Mouse (Mus musculus): ENCODE measurements around the gene Focad. TPM values are rescaled to one million over a fixed set of nuclear protein-coding genes. Genes with fewer than 3 reads are reported as not detected.
A peak's percentile ranks its signal among the peaks of the same experiment; 100 is the strongest.

The Focad gene
- polyA plus RNA-seq, 1 experiment from 2014 or later: 3.4 TPM

DNA sequence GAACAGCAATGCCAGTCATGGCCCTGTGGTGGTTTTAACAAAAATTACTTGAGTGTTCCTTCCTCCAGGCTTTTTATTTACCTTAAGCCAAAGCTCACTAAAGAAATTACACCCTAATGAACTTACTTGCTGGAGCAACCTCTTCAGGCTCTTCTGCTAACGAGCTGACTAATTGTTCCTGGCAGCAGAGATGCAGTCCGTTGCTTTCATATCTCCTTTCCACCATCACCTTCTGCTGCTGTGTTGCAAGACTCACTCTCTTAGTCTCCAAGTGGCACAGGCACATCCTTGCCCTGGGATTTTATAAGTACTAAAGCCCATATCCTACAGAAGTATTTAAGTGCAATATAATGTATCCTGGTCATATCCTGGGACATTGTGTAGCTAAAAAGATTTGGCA lies 242.3 kb downstream of the Focad start:
- Histone ChIP-seq H3K4me1 (ENCODE audit: insufficient read depth) (no peaks in the 10 kb centered on the region), H3K36me3 (replicated peaks; ENCODE audit: insufficient read depth, low read length) (no peaks in the 10 kb centered on the region), H3K27ac (ENCODE audit: low read depth) (no peak overlapping the region), H3K9ac (replicated peaks) (no peak overlapping the region), H3K9me3 (ENCODE audit: low read length) (no peaks in the 10 kb centered on the region), H3K4me2 (ENCODE audit: low read depth, low read length) (no peak overlapping the region), H3K4me3 (ENCODE audit: low read depth, low read length) (no peak overlapping the region), H3K27me3 (ENCODE audit: insufficient read depth, low read length) (no peaks in the 10 kb centered on the region)
- ATAC-seq (no peak), DNase-seq (no peak)
- WGBS (ENCODE audit: insufficient replicate concordance): 49% methylated on average over 2 of the region's 2 CpGs
- no peak for TF ChIP-seq CTCF (IDR thresholded peaks at IDR 0.05; ENCODE audit: low read depth)
- no peak for TF ChIP-seq EP300 (IDR thresholded peaks at IDR 0.05; ENCODE audit: low read depth)

DNA sequence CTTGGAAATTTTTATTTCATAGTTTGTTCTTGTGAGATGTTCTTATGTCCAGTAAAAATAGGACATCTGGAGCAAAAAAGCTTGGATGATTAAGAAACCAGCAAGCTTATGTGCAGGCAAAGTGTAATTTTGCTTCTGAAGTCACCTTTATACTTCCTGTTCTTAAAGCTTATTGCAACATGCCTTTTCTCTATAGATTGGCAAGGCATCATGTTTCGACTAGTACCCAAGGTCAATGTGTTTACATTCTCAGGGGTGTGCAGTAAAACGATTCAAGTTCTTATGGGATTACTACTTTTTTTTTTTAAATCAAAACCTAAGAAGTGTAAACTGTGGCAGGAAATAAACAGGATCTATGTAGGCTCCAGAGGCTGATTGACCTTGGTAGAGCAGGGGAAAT lies 242.9 kb downstream of the Focad start:
- DNase-seq (no peak), ATAC-seq (no peak)
- Histone ChIP-seq H3K27ac (ENCODE audit: low read depth) (no peak overlapping the region), H3K4me3 (ENCODE audit: low read depth, low read length) (no peak overlapping the region), H3K4me2 (ENCODE audit: low read depth, low read length) (no peak overlapping the region), H3K36me3 (replicated peaks; ENCODE audit: insufficient read depth, low read length) (no peaks in the 10 kb centered on the region), H3K27me3 (ENCODE audit: insufficient read depth, low read length) (no peaks in the 10 kb centered on the region), H3K9me3 (ENCODE audit: low read length) (no peaks in the 10 kb centered on the region), H3K9ac (replicated peaks) (no peak overlapping the region), H3K4me1 (ENCODE audit: insufficient read depth) (no peaks in the 10 kb centered on the region)
- TF ChIP-seq CTCF (IDR thresholded peaks at IDR 0.05; ENCODE audit: low read depth): no peak
- no peak for TF ChIP-seq EP300 (IDR thresholded peaks at IDR 0.05; ENCODE audit: low read depth)
- 31% methylated on average over 2 of the region's 2 CpGs for WGBS (ENCODE audit: insufficient replicate concordance)

DNA sequence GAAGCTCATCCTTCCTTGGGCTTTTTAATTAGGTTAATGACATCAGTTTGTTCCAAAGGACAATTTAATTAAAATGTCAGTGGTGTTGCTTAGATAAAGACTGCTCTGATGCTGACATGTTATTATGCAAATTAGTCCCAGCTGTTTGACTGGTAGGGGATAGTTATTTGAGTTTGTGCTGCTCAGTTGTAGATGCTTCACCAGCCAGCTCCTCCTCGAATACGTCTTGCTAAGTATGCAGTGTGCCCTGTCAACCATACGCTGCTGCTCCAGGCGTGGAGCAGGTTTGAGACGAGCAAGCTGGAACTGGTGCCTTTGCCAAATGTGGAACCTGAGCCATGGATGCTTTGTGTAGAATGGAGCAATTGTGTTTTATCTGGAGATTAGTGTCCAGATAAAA lies 243.7 kb downstream of the Focad start:
- Histone ChIP-seq H3K4me2 (ENCODE audit: low read depth, low read length) (no peak overlapping the region), H3K4me3 (ENCODE audit: low read depth, low read length) (no peak overlapping the region), H3K27ac (ENCODE audit: low read depth) (no peak overlapping the region), H3K9ac (replicated peaks) (no peak overlapping the region), H3K9me3 (ENCODE audit: low read length) (no peaks in the 10 kb centered on the region), H3K4me1 (ENCODE audit: insufficient read depth) (no peaks in the 10 kb centered on the region), H3K27me3 (ENCODE audit: insufficient read depth, low read length) (no peaks in the 10 kb centered on the region), H3K36me3 (replicated peaks; ENCODE audit: insufficient read depth, low read length) (no peaks in the 10 kb centered on the region)
- ATAC-seq (no peak), DNase-seq (no peak)
- TF ChIP-seq CTCF (IDR thresholded peaks at IDR 0.05; ENCODE audit: low read depth): no peak
- TF ChIP-seq EP300 (IDR thresholded peaks at IDR 0.05; ENCODE audit: low read depth): no peak
- WGBS (ENCODE audit: insufficient replicate concordance): 84% methylated on average over 5 of the region's 5 CpGs

DNA sequence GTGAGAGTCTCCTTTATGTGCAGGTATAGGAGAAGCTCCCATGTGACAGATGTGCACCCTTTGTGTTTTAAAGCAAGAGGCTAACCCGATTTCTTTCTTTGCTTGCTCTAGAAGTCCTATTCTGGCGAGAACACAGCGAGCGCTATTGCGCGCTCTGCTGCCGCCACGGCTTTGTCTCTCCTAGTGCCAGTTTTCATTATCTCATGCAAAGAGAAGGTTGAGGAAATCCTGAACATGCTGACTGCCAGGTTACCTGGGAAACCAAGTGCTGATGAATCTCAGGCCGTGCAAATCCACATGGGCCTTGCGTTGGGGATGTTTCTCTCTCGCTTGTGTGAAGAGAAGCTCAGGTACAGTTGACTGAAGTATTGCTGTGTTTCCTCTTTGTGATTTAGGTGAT lies 250.0 kb downstream of the Focad start:
- 92% methylated on average over 11 of the region's 11 CpGs for WGBS (ENCODE audit: insufficient replicate concordance)
- Histone ChIP-seq H3K9me3 (ENCODE audit: low read length) (no peaks in the 10 kb centered on the region), H3K27me3 (ENCODE audit: insufficient read depth, low read length) (no peaks in the 10 kb centered on the region), H3K27ac (ENCODE audit: low read depth) (no peak overlapping the region), H3K9ac (replicated peaks) (no peak overlapping the region), H3K4me1 (ENCODE audit: insufficient read depth) (no peaks in the 10 kb centered on the region), H3K4me3 (ENCODE audit: low read depth, low read length) (no peak overlapping the region), H3K4me2 (ENCODE audit: low read depth, low read length) (no peak overlapping the region), H3K36me3 (replicated peaks; ENCODE audit: insufficient read depth, low read length) (no peaks in the 10 kb centered on the region)
- DNase-seq: no peak
- no peak for ATAC-seq
- no peak for TF ChIP-seq EP300 (IDR thresholded peaks at IDR 0.05; ENCODE audit: low read depth)
- TF ChIP-seq CTCF (IDR thresholded peaks at IDR 0.05; ENCODE audit: low read depth): no peak

DNA sequence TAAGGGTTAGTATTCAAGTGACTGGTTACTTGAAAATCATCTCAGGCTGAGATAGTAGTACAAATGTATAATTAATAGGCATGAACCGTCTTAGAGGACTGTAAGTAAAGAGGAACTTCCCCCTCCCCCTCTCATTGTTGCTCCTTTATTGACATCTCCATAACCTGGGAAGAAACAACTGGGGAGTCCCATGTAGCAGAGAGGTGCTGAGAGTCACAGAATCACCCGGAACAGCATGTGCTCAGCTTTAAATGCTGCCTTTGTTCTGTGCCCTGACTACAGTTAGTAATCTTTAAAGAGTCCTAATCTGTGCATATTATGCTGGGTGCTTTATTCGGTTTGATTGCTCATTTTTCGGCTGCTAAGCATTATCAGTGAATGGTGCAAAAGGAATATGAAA lies 250.6 kb downstream of the Focad start:
- Histone ChIP-seq H3K27ac (ENCODE audit: low read depth) (no peak overlapping the region), H3K9me3 (ENCODE audit: low read length) (no peaks in the 10 kb centered on the region), H3K4me3 (ENCODE audit: low read depth, low read length) (no peak overlapping the region), H3K4me2 (ENCODE audit: low read depth, low read length) (no peak overlapping the region), H3K9ac (replicated peaks) (no peak overlapping the region), H3K4me1 (ENCODE audit: insufficient read depth) (no peaks in the 10 kb centered on the region), H3K36me3 (replicated peaks; ENCODE audit: insufficient read depth, low read length) (no peaks in the 10 kb centered on the region), H3K27me3 (ENCODE audit: insufficient read depth, low read length) (no peaks in the 10 kb centered on the region)
- no peak for DNase-seq
- whole genome bisulfite sequencing (ENCODE audit: insufficient replicate concordance): 70% methylated on average over 4 of the region's 4 CpGs
- no peak for ATAC-seq
- TF ChIP-seq CTCF (IDR thresholded peaks at IDR 0.05; ENCODE audit: low read depth): no peak
- TF ChIP-seq EP300 (IDR thresholded peaks at IDR 0.05; ENCODE audit: low read depth): no peak

DNA sequence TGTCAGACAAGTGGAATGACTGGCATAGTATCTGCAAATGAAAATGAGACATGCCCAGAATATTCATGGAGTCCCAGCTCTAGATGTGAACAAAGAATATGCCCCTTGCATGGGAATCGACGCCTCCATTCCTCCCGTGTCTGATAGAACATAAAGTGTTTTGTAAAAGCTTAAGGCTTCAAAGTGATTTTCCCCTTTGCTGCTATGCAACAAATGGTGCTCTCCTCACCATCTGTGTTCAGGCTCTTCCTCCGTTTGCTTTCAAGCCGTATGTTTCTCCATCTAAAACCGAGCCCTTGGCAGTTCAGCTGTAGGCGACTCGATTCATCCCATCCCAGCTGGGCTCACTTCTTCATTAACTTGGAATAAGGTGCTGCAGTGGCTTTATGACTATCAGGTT lies 251.5 kb downstream of the Focad start:
- Histone ChIP-seq H3K9me3 (ENCODE audit: low read length) (no peaks in the 10 kb centered on the region), H3K27me3 (ENCODE audit: insufficient read depth, low read length) (no peaks in the 10 kb centered on the region), H3K4me1 (ENCODE audit: insufficient read depth) (no peaks in the 10 kb centered on the region), H3K4me3 (ENCODE audit: low read depth, low read length) (no peak overlapping the region), H3K4me2 (ENCODE audit: low read depth, low read length) (no peak overlapping the region), H3K27ac (ENCODE audit: low read depth) (no peak overlapping the region), H3K9ac (replicated peaks) (no peak overlapping the region), H3K36me3 (replicated peaks; ENCODE audit: insufficient read depth, low read length) (no peaks in the 10 kb centered on the region)
- TF ChIP-seq CTCF (IDR thresholded peaks at IDR 0.05; ENCODE audit: low read depth) (no peak), EP300 (IDR thresholded peaks at IDR 0.05; ENCODE audit: low read depth) (no peak)
- ATAC-seq (no peak), DNase-seq (no peak)
- WGBS (ENCODE audit: insufficient replicate concordance): 90% methylated on average over 8 of the region's 8 CpGs

DNA sequence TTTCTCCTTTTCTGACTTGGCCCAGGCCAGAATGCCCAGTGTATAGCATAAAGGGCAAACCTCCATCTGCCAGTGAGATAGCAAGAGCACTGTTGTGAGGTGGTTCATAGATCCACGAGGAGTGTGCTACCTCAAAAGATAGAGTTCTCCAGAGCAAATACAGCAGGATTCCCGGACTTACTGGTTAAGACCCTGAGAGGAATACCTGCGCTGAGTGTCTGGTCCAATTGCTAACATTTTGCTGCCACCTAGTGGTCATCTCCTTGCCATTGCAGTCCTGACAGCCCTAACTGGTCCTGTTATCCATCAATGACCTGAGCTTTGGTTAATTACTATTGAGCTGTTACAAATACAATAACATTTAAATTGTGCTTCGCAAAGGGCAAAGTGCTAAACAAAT lies 256.5 kb downstream of the Focad start:
- ATAC-seq: no peak
- Histone ChIP-seq H3K36me3 (replicated peaks; ENCODE audit: insufficient read depth, low read length) (no peaks in the 10 kb centered on the region), H3K9ac (replicated peaks) (no peak overlapping the region), H3K4me3 (ENCODE audit: low read depth, low read length) (no peak overlapping the region), H3K4me1 (ENCODE audit: insufficient read depth) (no peaks in the 10 kb centered on the region), H3K4me2 (ENCODE audit: low read depth, low read length) (no peak overlapping the region), H3K27ac (ENCODE audit: low read depth) (no peak overlapping the region), H3K27me3 (ENCODE audit: insufficient read depth, low read length) (no peaks in the 10 kb centered on the region), H3K9me3 (ENCODE audit: low read length) (no peaks in the 10 kb centered on the region)
- peak; percentile 59 for DNase-seq
- WGBS (ENCODE audit: insufficient replicate concordance): 3% methylated on average over 4 of the region's 4 CpGs
- TF ChIP-seq CTCF (IDR thresholded peaks at IDR 0.05; ENCODE audit: low read depth) (peak; percentile 95), EP300 (IDR thresholded peaks at IDR 0.05; ENCODE audit: low read depth) (no peak)
